Mouse (Mus musculus): ENCODE measurements around the gene Poglut1. TPM values are rescaled to one million over a fixed set of nuclear protein-coding genes. Genes with fewer than 3 reads are reported as not detected.

The Poglut1 gene
- polyA plus RNA-seq, 1 experiment from 2014 or later = 63.5 TPM

DNA sequence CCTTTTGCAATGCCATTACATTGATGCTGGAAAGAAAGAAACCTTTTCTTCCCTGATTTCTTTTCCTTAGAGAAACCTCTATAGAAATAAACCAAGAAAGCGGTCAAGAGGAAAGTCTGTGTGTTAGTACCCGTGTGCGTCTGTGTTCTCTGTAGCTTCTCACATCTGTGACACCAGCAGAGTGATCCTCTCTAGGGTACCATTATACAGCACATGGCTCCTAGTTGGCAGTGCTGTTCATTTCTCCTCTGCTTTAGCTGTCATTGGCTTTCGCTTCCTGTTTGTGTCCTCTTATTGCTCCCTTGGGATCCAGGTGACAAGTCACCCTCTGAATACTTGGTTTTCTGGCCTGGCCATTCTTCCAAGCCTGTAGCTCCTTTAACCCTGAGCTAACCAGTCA, 37.5 kb upstream of the Poglut1 start:
- no peak for ATAC-seq (ENCODE audit: low FRiP score, low TSS enrichment)
- Histone ChIP-seq H3K27ac (ENCODE audit: low read depth, low read length) (no peak overlapping the region), H3K9ac (ENCODE audit: low read depth, low read length) (no peak overlapping the region), H3K36me3 (ENCODE audit: control insufficient read depth, insufficient read depth, low read length) (peaks cover 93% of the 10 kb centered on the region), H3K27me3 (ENCODE audit: control insufficient read depth, insufficient read depth, low read length) (no peaks in the 10 kb centered on the region), H3K4me3 (ENCODE audit: low read length) (no peak overlapping the region), H3K4me2 (replicated peaks; ENCODE audit: low read depth, low read length) (no peak overlapping the region), H3K4me1 (ENCODE audit: control insufficient read depth, insufficient read depth, low read length) (no peaks in the 10 kb centered on the region), H3K9me3 (ENCODE audit: control insufficient read depth, low read length) (no peaks in the 10 kb centered on the region)
- WGBS = 86% methylated on average over 4 of the region's 4 CpGs

GRCm38 (mm10) chr16:38587163-38587562, 37.1 kb upstream of the Poglut1 start:
- Histone ChIP-seq H3K27me3 (ENCODE audit: control insufficient read depth, insufficient read depth, low read length) (no peaks in the 10 kb centered on the region), H3K4me1 (ENCODE audit: control insufficient read depth, insufficient read depth, low read length) (no peaks in the 10 kb centered on the region), H3K9me3 (ENCODE audit: control insufficient read depth, low read length) (no peaks in the 10 kb centered on the region), H3K9ac (ENCODE audit: low read depth, low read length) (no peak overlapping the region), H3K36me3 (ENCODE audit: control insufficient read depth, insufficient read depth, low read length) (peaks cover 94% of the 10 kb centered on the region), H3K4me2 (replicated peaks; ENCODE audit: low read depth, low read length) (no peak overlapping the region), H3K4me3 (ENCODE audit: low read length) (no peak overlapping the region), H3K27ac (ENCODE audit: low read depth, low read length) (no peak overlapping the region)
- WGBS = 89% methylated on average over 5 of the region's 5 CpGs
- no peak for ATAC-seq (ENCODE audit: low FRiP score, low TSS enrichment)

- no peaks in the 10 kb centered on the region for H3K27me3 ChIP-seq (ENCODE audit: control insufficient read depth, insufficient read depth, low read length)
- no peak for ATAC-seq (ENCODE audit: low FRiP score, low TSS enrichment)
- no peak overlapping the region for H3K27ac ChIP-seq (ENCODE audit: low read depth, low read length)
- H3K9ac ChIP-seq (ENCODE audit: low read depth, low read length) = no peak overlapping the region
- 93% methylated on average over 5 of the region's 5 CpGs for WGBS
- no peaks in the 10 kb centered on the region for H3K4me1 ChIP-seq (ENCODE audit: control insufficient read depth, insufficient read depth, low read length)
- H3K36me3 ChIP-seq (ENCODE audit: control insufficient read depth, insufficient read depth, low read length) = peaks cover 90% of the 10 kb centered on the region
- no peak overlapping the region for H3K4me3 ChIP-seq (ENCODE audit: low read length)
- H3K4me2 ChIP-seq (replicated peaks; ENCODE audit: low read depth, low read length) = no peak overlapping the region
- H3K9me3 ChIP-seq (ENCODE audit: control insufficient read depth, low read length) = no peaks in the 10 kb centered on the region
These were observed 35.1 kb upstream of the Poglut1 start for GRCm38 (mm10) chr16:38585186-38585585.

DNA sequence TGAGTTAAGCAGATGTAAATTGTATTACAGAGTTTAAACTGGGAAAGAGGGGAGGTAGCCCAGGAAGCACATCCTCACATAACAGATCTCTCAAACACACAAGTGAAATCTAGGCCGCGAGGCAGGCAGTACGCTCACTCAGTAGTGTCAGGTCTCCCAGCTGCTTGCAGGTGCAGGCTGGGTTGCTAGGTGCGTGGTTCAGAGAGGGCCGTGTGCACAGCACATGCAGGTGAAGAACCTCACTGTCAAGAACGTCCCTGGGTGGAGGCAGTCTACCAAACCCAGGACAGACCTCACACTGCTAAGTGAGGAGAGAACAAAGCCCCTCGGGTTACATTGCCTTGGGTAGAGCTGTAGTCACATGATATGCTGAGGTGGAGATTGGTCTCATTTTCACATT, 34.7 kb upstream of the Poglut1 start:
- no peak overlapping the region for H3K4me2 ChIP-seq (replicated peaks; ENCODE audit: low read depth, low read length)
- H3K9me3 ChIP-seq (ENCODE audit: control insufficient read depth, low read length) = no peaks in the 10 kb centered on the region
- no peak overlapping the region for H3K27ac ChIP-seq (ENCODE audit: low read depth, low read length)
- H3K4me1 ChIP-seq (ENCODE audit: control insufficient read depth, insufficient read depth, low read length) = no peaks in the 10 kb centered on the region
- peaks cover 89% of the 10 kb centered on the region for H3K36me3 ChIP-seq (ENCODE audit: control insufficient read depth, insufficient read depth, low read length)
- H3K9ac ChIP-seq (ENCODE audit: low read depth, low read length) = no peak overlapping the region
- no peaks in the 10 kb centered on the region for H3K27me3 ChIP-seq (ENCODE audit: control insufficient read depth, insufficient read depth, low read length)
- H3K4me3 ChIP-seq (ENCODE audit: low read length) = no peak overlapping the region
- WGBS = 90% methylated on average over 7 of the region's 7 CpGs
- ATAC-seq (ENCODE audit: low FRiP score, low TSS enrichment) = no peak

GRCm38 (mm10) chr16:38571481-38571880, 21.4 kb upstream of the Poglut1 start:
- H3K9ac ChIP-seq (ENCODE audit: low read depth, low read length) = no peak overlapping the region
- no peak overlapping the region for H3K4me3 ChIP-seq (ENCODE audit: low read length)
- no peak for ATAC-seq (ENCODE audit: low FRiP score, low TSS enrichment)
- peaks cover 79% of the 10 kb centered on the region for H3K36me3 ChIP-seq (ENCODE audit: control insufficient read depth, insufficient read depth, low read length)
- no peaks in the 10 kb centered on the region for H3K27me3 ChIP-seq (ENCODE audit: control insufficient read depth, insufficient read depth, low read length)
- H3K4me1 ChIP-seq (ENCODE audit: control insufficient read depth, insufficient read depth, low read length) = no peaks in the 10 kb centered on the region
- H3K9me3 ChIP-seq (ENCODE audit: control insufficient read depth, low read length) = no peaks in the 10 kb centered on the region
- no peak overlapping the region for H3K27ac ChIP-seq (ENCODE audit: low read depth, low read length)
- no peak overlapping the region for H3K4me2 ChIP-seq (replicated peaks; ENCODE audit: low read depth, low read length)
- 95% methylated on average over 3 of the region's 3 CpGs for WGBS

- no peaks in the 10 kb centered on the region for H3K4me1 ChIP-seq (ENCODE audit: control insufficient read depth, insufficient read depth, low read length)
- peaks cover 72% of the 10 kb centered on the region for H3K36me3 ChIP-seq (ENCODE audit: control insufficient read depth, insufficient read depth, low read length)
- H3K4me2 ChIP-seq (replicated peaks; ENCODE audit: low read depth, low read length) = no peak overlapping the region
- H3K27ac ChIP-seq (ENCODE audit: low read depth, low read length) = no peak overlapping the region
- H3K27me3 ChIP-seq (ENCODE audit: control insufficient read depth, insufficient read depth, low read length) = no peaks in the 10 kb centered on the region
- no peak for ATAC-seq (ENCODE audit: low FRiP score, low TSS enrichment)
- 98% methylated on average over 5 of the region's 5 CpGs for WGBS
- no peaks in the 10 kb centered on the region for H3K9me3 ChIP-seq (ENCODE audit: control insufficient read depth, low read length)
- H3K4me3 ChIP-seq (ENCODE audit: low read length) = no peak overlapping the region
- H3K9ac ChIP-seq (ENCODE audit: low read depth, low read length) = no peak overlapping the region
These were observed 18.1 kb upstream of the Poglut1 start for GRCm38 (mm10) chr16:38568192-38568591.

DNA sequence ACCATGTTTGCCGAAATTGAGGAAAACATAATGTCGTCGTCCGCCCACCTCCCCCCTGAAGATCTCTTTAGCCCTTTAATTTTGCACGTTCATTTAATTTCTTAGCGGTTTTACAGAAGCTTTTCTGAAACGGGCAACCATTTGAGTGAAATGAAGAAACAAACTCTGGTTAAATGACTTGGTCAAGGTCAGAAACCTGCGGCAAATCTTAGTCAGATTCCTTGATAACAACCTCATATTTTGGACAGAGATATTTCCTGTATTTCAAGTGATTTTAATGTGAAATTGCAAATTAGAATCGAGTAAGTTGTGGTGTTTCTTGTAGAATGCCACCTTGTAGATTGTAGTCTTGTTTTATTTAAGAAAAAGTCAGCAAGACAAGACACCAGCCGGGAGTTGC, 13.5 kb upstream of the Poglut1 start:
- Histone ChIP-seq H3K27me3 (ENCODE audit: control insufficient read depth, insufficient read depth, low read length) (no peaks in the 10 kb centered on the region), H3K9me3 (ENCODE audit: control insufficient read depth, low read length) (no peaks in the 10 kb centered on the region), H3K4me1 (ENCODE audit: control insufficient read depth, insufficient read depth, low read length) (no peaks in the 10 kb centered on the region), H3K4me3 (ENCODE audit: low read length) (peak overlapping the region; percentile 93), H3K9ac (ENCODE audit: low read depth, low read length) (peak overlapping the region; percentile 94), H3K4me2 (replicated peaks; ENCODE audit: low read depth, low read length) (peak overlapping the region; percentile 50), H3K27ac (ENCODE audit: low read depth, low read length) (no peak overlapping the region), H3K36me3 (ENCODE audit: control insufficient read depth, insufficient read depth, low read length) (peaks cover 30% of the 10 kb centered on the region)
- WGBS = 30% methylated on average over 10 of the region's 10 CpGs
- ATAC-seq (ENCODE audit: low FRiP score, low TSS enrichment) = no peak

GRCm38 (mm10) chr16:38562968-38563327, 12.9 kb upstream of the Poglut1 start:
- peak overlapping the region; percentile 93 for H3K4me3 ChIP-seq (ENCODE audit: low read length)
- peaks cover 26% of the 10 kb centered on the region; the same call in 1 of the 2 replicates for H3K36me3 ChIP-seq (ENCODE audit: control insufficient read depth, insufficient read depth, low read length)
- no peak; the same call in 1 of the 2 replicates for ATAC-seq (ENCODE audit: low FRiP score, low TSS enrichment)
- peak overlapping the region; percentile 50 for H3K4me2 ChIP-seq (replicated peaks; ENCODE audit: low read depth, low read length)
- no peaks in the 10 kb centered on the region for H3K9me3 ChIP-seq (ENCODE audit: control insufficient read depth, low read length)
- peak overlapping the region; percentile 53; the same call in 1 of the 2 replicates for H3K27ac ChIP-seq (ENCODE audit: low read depth, low read length)
- 0% methylated on average over 25 of the region's 25 CpGs for WGBS
- peak overlapping the region; percentile 94 for H3K9ac ChIP-seq (ENCODE audit: low read depth, low read length)
- no peaks in the 10 kb centered on the region for H3K27me3 ChIP-seq (ENCODE audit: control insufficient read depth, insufficient read depth, low read length)
- no peaks in the 10 kb centered on the region for H3K4me1 ChIP-seq (ENCODE audit: control insufficient read depth, insufficient read depth, low read length)

GRCm38 (mm10) chr16:38562131-38562967, 12.3 kb upstream of the Poglut1 start:
- ATAC-seq (ENCODE audit: low FRiP score, low TSS enrichment) = peak; percentile 95
- H3K27ac ChIP-seq (ENCODE audit: low read depth, low read length) = peak overlapping the region; percentile 53; the same call in 1 of the 2 replicates
- 7% methylated on average over 37 of the region's 37 CpGs for WGBS
- H3K4me3 ChIP-seq (ENCODE audit: low read length) = peak overlapping the region; percentile 93
- peaks cover 21% of the 10 kb centered on the region; the same call in 1 of the 2 replicates for H3K36me3 ChIP-seq (ENCODE audit: control insufficient read depth, insufficient read depth, low read length)
- peak overlapping the region; percentile 50 for H3K4me2 ChIP-seq (replicated peaks; ENCODE audit: low read depth, low read length)
- peak overlapping the region; percentile 94 for H3K9ac ChIP-seq (ENCODE audit: low read depth, low read length)
- H3K9me3 ChIP-seq (ENCODE audit: control insufficient read depth, low read length) = no peaks in the 10 kb centered on the region
- H3K27me3 ChIP-seq (ENCODE audit: control insufficient read depth, insufficient read depth, low read length) = no peaks in the 10 kb centered on the region
- no peaks in the 10 kb centered on the region for H3K4me1 ChIP-seq (ENCODE audit: control insufficient read depth, insufficient read depth, low read length)
